Mouse (Mus musculus) kidney, adult 9 months (tissue): ENCODE measurements at regions not wholly inside any gene's neighbourhood (a gene's known extent, or its start where the extent isn't known, plus 50 kb on each side); places are given as distances from the start of the nearest gene placed in this dataset.

Source experiments
- DNase-seq: peaks from one replicate; pipeline ENCODE4 v3.0.0; 2022

- DNase-seq: no peak
These were observed 561.8 kb downstream of the Gm43517 start for GRCm38 (mm10) chr12:49946752-49947260.

DNA sequence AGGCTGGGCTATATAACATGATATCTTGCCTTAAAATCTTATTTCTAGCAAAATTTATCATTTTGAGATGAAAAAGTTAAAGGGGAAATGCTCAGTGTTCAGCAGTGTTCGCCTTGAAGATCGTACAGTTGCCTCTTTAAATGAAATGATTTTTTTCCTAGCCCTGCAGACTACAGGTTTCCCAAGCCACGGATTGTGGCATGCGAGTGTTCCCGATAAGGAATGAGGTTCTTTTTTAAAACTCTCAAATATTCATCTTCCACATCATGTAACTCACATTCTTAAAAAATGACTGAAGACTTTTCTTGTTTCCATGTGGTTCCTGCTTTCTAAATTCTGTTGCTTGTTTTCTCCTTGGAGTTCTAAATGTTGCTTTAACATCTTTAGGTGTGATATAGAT lies 566.0 kb downstream of the Gm43517 start:
- no peak for DNase-seq

DNA sequence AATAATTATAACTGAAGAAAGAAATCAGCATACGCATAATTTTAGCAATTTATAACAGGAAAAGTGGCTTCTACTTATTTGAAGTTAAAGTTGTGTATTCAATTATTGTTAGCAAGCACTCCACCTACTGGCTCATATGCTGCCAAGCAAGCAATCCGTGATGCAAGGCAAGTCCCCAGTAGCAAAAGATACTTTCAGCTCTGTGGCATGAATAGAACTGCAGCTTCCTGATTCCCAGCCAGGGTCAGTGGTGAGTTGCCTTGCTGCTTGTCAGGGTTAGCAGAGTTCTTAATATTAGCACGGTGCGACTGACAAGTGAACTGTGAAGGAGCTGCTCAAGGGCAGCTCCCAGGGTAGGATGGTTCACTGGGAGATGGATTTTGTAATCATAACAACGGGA lies 566.8 kb downstream of the Gm43517 start:
- peak; percentile 12 for DNase-seq

DNA sequence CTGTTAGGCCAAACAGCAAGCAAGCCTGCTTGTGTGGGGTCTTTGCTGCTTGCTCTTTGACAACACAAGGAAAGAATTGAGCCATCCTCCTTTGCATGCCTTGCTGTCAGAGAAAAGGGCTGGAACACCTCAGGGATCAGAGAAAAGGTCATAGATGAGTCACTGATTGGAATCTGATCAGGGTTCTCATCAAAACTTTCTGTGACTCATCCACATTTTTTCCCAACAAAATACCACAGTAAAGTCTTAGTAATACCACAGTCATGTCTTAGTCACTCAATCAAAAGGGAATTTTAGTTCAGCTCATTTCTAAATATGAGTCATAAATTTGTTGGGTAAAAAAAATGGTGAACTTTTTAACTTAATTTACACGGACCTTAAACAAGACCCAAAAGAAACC lies 583.1 kb downstream of the Gm43517 start:
- DNase-seq: no peak

GRCm38 (mm10) chr12:49969546-49969945 lies 584.6 kb downstream of the Gm43517 start:
- no peak for DNase-seq

DNA sequence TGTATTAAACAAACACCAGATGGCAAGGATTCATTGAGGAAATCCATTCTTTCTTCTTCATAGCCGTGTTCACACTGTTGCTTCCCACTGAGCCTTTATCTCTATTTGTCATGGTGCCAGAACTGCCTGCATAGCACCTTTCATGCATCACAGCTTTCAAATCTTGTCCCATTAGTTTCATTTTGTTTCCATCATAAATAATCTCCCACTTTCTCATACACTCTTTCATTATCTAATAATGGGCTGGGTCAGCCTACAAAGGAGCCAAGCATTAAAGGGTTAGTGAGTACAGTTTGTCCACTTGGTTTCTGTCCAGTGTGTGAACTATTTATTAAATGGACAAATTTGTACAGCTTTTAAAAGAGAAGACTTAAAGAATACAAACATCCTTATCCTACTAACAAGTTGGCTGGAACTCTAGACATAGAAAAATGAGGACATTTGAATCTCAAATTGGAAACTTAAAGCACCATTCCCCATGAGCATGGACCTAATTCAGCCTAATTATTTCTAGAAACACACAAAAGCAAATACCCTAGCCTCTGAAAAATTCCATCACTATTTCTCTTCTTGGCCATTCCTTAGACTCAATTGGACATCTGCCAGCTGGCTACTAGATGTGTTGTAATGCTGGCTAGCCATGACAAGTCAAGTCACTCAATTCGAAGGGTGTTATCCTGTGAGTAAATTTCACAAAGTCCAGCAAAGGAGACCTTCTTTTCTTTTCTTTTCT lies 589.8 kb downstream of the Gm43517 start:
- DNase-seq: no peak

DNA sequence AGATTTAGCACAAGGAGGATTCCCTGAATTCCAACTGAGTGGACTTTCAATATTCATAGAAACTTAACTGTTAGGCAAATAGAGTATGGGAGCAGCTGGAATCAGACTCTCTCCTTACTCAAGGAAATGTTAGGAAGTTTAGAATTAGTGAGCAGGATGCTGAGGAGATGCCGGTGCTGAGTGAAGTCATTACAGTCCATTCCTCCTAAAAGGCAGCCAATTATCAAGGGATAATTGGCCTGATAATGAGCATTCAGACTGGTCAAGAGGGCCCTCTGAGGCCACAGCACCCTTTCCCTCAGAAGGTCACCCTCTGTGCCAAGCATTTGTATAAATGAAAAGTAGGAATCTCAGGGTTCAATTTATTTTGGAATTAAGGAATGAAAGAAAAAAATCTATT lies 590.6 kb downstream of the Gm43517 start:
- DNase-seq: no peak

GRCm38 (mm10) chr12:49992501-49993079 lies 607.6 kb downstream of the Gm43517 start:
- DNase-seq: no peak

- DNase-seq: no peak
These were observed 610.0 kb downstream of the Prkd1 start for GRCm38 (mm10) chr12:50038808-50039374.

DNA sequence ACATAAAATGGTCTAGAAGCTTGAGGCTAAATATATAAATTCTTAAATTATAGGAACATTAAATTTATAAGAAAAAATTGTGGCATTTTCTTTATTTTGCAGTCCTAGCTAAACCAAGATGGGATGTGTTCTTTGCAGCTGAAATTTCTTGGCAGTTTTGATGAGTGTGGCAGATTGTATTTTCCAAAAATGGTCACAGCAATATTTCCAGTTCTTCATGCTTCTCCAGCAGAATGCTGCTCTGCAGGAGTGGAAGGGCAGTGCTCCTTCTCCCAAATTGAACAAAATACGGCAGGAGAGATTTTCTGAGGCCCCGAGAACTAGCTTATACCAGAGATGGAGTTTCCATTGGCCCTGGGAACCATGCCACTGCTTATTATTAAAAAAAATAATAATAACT lies 587.6 kb downstream of the Prkd1 start:
- DNase-seq: no peak

GRCm38 (mm10) chr12:50066394-50066793 lies 582.5 kb downstream of the Prkd1 start:
- no peak for DNase-seq

DNA sequence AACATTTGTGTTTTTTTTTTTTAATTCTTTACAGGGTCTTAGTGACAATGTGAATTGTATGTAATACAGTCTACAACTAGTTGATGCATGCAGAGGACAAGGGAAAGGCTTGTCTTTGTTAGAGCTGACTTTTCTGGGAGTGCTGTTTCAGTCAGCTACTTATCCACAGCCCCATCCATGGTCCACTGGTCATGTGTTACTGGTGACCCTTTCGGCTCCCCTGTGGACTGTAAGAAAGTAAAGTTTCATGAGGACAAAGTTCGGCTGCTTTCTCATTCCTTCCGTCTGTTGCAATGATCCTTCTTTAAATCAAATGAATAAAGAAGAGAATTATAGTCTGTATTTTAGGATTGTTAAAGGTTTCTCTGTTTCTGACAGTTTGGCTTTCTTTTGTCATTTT lies 577.1 kb downstream of the Prkd1 start:
- DNase-seq: peak; percentile 26

GRCm38 (mm10) chr12:50072359-50072758 lies 576.5 kb downstream of the Prkd1 start:
- DNase-seq: no peak

- peak; percentile 9 for DNase-seq
These were observed 575.2 kb downstream of the Prkd1 start for GRCm38 (mm10) chr12:50073684-50074083.

- DNase-seq: no peak
These were observed 567.7 kb downstream of the Prkd1 start for GRCm38 (mm10) chr12:50081157-50081556.

- no peak for DNase-seq
These were observed 567.3 kb downstream of the Prkd1 start for GRCm38 (mm10) chr12:50081571-50081970.

DNA sequence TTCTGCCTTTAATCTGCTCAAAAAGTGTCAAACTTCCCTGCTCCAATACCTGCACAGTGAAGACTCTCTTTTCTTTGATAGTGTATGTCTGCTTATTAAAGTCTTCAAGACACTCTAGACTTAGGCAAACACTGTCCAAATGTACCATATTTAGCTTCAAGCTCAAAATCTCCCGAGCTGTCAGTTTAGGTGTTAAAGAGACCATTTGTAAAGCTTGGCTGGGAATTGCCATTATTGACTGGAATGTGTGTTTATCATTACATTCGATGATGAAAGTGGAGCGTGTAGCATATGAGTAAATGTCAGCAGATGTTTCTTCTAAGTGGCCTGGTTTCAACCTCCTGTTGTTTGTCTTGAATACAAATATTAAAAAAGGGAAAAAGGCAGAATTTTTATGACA lies 564.4 kb downstream of the Prkd1 start:
- DNase-seq: no peak

GRCm38 (mm10) chr12:50111246-50112044 lies 537.5 kb downstream of the Prkd1 start:
- no peak for DNase-seq

DNA sequence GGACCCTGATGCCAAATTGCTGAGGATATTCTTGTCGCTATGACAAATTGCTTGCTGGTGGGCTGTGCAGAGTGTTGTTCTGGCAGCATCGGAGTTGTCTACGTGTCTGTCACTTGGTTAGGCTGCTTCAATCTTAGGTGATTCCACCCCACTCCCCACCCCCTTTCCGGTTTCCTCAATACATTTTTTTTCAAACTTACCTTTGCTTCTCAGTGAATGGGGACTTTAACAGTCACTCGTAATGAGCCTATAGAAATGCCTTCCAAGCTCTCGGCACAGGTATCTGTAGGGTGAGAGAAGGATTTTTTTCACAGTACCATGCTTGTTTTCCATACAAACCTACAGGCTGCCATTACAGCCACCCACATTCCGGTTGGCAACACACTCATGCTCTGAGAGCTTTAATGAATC lies 536.8 kb downstream of the Prkd1 start:
- DNase-seq: no peak

DNA sequence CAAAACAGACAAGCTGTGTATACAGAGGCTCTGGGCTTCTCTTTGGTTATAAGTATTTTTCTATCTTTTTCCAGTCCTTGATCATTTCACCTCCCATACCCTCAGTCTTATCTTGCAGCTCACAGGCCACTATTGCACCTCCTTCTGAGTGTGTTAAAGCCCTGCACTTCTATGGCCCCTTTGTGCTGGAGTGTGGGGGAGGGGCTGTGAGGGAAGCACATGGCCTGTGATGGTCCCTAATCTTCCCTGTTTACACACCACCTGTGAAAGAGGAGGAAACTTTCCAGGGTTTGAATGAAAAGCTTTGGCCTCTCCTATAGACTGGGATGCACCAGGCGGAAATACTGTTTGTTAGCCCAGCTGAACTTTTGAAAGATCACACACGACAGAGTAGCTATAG lies 533.0 kb downstream of the Prkd1 start:
- no peak for DNase-seq

GRCm38 (mm10) chr12:50118346-50118745 lies 530.6 kb downstream of the Prkd1 start:
- no peak for DNase-seq

DNA sequence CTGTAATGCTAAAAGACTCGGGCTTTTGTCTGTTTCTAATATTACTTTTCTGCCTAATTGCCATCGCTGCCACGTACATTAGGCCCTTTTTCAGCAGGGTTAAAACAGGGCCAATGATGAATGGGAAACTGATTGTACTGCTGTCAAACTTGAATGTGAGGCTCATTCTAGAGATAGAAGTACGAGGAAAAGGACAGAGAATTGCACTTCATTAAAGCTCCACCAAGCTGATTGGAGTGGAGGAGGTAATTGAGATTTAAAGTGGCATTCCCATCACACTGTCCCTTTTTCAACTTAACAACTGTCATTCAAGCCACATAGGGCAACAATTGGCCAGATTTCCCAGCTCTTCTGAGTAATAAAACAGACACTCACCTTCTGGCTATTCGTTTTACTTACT lies 526.8 kb downstream of the Prkd1 start:
- no peak for DNase-seq

DNA sequence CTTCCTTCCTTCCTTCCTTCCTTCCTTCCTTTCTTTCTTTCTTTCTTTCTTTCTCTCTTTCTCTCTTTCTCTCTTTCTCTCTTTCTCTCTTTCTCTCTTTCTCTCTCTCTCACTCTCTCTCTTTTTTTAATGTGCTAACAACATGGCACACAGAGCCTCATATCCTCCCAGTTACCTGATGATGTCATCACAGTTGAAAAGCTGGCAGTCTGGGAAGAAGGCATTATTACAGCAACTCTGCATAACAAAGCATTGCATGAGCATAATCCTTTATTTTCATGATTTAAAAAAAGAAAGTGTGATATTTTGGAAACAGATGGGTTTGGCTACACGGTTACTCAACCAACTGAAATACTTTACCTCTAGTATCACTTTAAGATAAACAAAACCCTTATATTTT lies 525.9 kb downstream of the Prkd1 start:
- DNase-seq: no peak

DNA sequence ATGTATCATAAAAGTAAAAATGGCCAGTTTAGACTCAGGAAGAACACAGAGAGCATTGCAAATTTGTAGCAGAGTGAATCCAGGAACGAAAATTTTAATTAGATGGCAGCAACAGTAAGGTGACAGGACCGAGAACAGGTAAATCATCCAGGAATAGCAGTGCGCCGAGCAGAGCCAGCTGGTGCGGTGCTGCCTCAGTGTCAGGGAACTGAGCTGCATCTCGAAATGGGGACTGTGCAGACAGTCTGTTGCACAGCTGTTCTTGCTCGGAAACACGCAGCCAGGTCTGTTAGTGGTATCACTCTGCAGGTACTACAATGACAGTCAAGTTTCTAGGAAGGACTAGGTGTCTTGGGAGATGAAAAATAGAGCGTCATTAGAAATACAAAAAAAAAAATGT lies 490.8 kb downstream of the Prkd1 start:
- no peak for DNase-seq
